Mouse (Mus musculus) heart, embryonic 12.5 days (tissue): ENCODE measurements around the gene Celf5. TPM values are rescaled to one million over a fixed set of nuclear protein-coding genes. Genes with fewer than 3 reads are reported as not detected.

Experiments used
- ATAC-seq: fragments of 200-750 bp; cut with Nextera tagmentation; 2 replicates; pipeline ENCODE4 v1.8.0; 2017; ENCODE audit warnings: moderate TSS enrichment, moderate library complexity; ENCODE audit not compliant: insufficient number of reproducible peaks, low FRiP score
- H3K27ac ChIP-seq: fragments of 300-500 bp; sonication (generic); 2 replicates; pipeline ENCODE4 v1.5.1; 2016; ENCODE audit warnings: mild to moderate bottlenecking, moderate library complexity; ENCODE audit not compliant: poor library complexity, severe bottlenecking
- H3K27me3 ChIP-seq: fragments of 300-500 bp; sonication (generic); replicated peaks from 2 replicates; pipeline ENCODE4 v1.6.1; 2016; ENCODE audit warnings: mild to moderate bottlenecking, moderate library complexity
- H3K36me3 ChIP-seq: fragments of 300-500 bp; sonication (generic); 2 replicates; pipeline ENCODE4 v1.6.1; 2016; ENCODE audit warnings: mild to moderate bottlenecking, moderate library complexity
- H3K4me1 ChIP-seq: fragments of 300-500 bp; sonication (generic); replicated peaks from 2 replicates; pipeline ENCODE4 v1.6.1; 2016; ENCODE audit warnings: mild to moderate bottlenecking
- H3K4me2 ChIP-seq: fragments of 300-500 bp; sonication (generic); 2 replicates; pipeline ENCODE4 v1.6.1; 2016; ENCODE audit warnings: mild to moderate bottlenecking, moderate library complexity
- H3K4me3 ChIP-seq: fragments of 300-500 bp; sonication (generic); 2 replicates; pipeline ENCODE4 v1.5.1; 2016; ENCODE audit warnings: mild to moderate bottlenecking
- H3K9ac ChIP-seq: fragments of 300-500 bp; sonication (generic); 2 replicates; pipeline ENCODE4 v1.6.1; 2016; ENCODE audit warnings: mild to moderate bottlenecking, moderate library complexity
- H3K9me3 ChIP-seq: fragments of 300-500 bp; sonication (generic); replicated peaks from 2 replicates; pipeline ENCODE4 v1.6.1; 2016; ENCODE audit warnings: mild to moderate bottlenecking, moderate library complexity
- WGBS: fragments of 180-500 bp; shearing (Covaris S2); methylation state at CpG from one replicate; pipeline ENCODE4 v1.1.7; 2016; 5-methylcytosine and 5-hydroxymethylcytosine counted together
- polyA plus RNA-seq: library from polyadenylated mRNA; unstranded; fragments of >200 nt; fragmentation: Nextera tagmentation; extraction: Ambion mirVana; gene quantifications from 2 replicates; pipeline ENCODE4 v1.2.1, GENCODE M21; 2016

Celf5 gene
- polyA plus RNA-seq, 1 experiment from 2014 or later: 0.19 TPM

DNA sequence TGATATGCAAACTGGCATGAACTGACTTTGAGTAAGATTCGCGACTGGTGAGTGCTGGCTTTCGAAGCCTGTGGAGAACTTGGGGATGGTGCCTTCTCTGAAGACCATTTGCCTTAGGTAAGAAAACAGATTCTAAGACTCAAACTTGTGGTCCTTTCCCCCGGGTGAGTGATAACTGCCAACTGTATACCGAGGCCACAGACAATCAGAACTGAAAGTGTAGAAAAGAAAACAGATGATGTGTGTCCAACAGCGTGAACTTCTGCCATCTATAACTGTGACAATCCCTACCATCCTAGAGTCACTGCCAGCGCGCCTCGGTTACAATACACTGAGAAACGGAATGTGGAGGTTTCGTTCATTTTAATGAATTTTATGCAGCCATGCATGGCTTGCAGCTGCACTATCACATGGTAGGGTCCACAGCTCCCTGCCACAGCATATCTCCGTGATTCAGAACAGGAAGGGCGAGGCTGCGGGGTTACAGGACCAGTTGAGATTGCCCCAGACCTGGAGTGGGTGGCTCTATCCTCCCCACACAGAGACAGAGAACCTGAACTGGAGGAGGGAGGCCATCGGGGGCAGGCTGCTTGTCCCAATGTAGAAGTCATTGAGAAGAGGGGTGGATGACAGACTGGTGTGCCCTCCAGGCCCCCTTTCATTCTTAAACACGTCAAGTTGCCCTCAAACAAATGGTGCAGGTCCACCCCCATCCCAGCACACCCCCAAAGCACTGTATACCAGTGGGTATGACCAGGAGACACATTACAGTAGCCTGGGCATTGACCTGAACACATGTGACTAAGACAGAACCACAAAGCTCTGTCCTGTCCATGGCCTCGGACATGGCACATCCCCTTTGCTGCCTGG, 15.1 kb upstream of the Celf5 start:
- ATAC-seq: no peak
- no peak overlapping the region for H3K9ac ChIP-seq
- H3K36me3 ChIP-seq: peaks cover 14% of the 10 kb centered on the region
- WGBS: 74% methylated on average over 17 of the region's 17 CpGs
- no peak overlapping the region for H3K4me3 ChIP-seq
- peaks cover 19% of the 10 kb centered on the region for H3K4me1 ChIP-seq
- no peak overlapping the region for H3K27ac ChIP-seq
- H3K27me3 ChIP-seq: no peaks in the 10 kb centered on the region
- H3K9me3 ChIP-seq: no peaks in the 10 kb centered on the region
- H3K4me2 ChIP-seq: 0 out of 2 replicates have a peak overlapping the region, but pooled peaks have one; percentile 59

DNA sequence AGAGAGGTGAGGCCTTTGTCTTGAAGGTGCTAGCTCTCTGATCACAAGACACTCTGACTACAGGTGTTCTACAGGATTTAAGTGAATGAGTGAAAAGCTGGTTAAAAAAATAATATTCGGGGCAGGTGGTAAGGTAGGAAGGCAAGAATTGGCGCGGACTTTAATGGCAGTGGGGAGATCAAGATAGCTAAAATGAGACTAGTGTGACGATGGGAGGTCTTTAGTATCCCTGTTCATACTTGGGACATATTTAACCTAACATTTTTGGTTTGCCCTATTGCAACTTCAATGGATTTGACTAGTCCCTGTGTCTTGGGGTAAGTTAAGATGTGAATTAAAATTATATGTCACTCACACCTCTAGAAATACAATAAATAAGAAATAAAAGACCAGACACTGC, 14.5 kb upstream of the Celf5 start:
- H3K9me3 ChIP-seq: no peaks in the 10 kb centered on the region
- H3K4me1 ChIP-seq: peaks cover 19% of the 10 kb centered on the region
- 30% methylated on average over 4 of the region's 4 CpGs for WGBS
- no peak for ATAC-seq
- no peaks in the 10 kb centered on the region for H3K27me3 ChIP-seq
- peak overlapping the region; percentile 90 for H3K4me3 ChIP-seq
- H3K9ac ChIP-seq: no peak overlapping the region
- H3K4me2 ChIP-seq: peak overlapping the region; percentile 59
- H3K36me3 ChIP-seq: peaks cover 21% of the 10 kb centered on the region
- H3K27ac ChIP-seq: peak overlapping the region; percentile 48; the same call in 1 of the 2 replicates

DNA sequence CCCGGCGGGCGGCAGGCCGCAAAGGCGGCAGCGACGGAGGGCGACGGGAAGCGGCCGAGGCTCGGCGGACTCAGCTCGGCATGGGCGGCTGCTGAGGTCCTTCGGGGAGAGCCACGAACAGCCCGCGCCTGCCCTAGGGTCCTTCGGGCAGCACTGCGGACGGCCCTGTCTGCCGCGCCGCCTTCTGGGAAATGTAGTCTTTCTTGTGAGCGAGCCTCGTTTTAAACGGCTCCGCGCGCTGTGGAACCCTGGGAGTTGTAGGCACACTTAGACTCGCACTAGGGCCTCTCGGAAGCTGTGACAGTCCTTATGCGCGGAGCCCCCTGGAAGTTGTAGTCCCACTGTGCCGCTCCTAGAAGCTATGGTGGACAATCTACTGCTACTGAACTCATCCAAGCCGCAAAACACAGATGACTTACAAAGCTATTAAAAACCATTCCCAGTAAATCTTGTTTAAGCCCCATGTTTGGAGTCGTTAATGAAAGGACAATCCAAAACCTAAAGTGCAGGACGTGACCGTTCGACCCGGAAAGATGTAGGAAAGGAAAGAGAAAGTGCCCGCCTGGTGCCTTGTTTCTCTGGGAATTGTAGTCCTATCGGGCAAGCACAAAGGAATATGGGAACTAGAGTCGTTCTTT, 13.9 kb upstream of the Celf5 start, which contains the start of gene Ncln:
Ncln (minus strand) TSS at position 129 of the 638 bp plus-strand sequence.
- H3K27me3 ChIP-seq: no peaks in the 10 kb centered on the region
- peak within 1 kb of the TSS; percentile 93 for H3K9ac ChIP-seq
- peak within 1 kb of the TSS; percentile 90 for H3K4me3 ChIP-seq
- no peaks in the 10 kb centered on the region for H3K9me3 ChIP-seq
- H3K27ac ChIP-seq: peak within 1 kb of the TSS; percentile 48
- H3K36me3 ChIP-seq: peaks cover 27% of the 10 kb centered on the region
- under 1% methylated on average over 41 of the region's 45 CpGs for WGBS
- H3K4me1 ChIP-seq: peaks cover 19% of the 10 kb centered on the region
- ATAC-seq: peak; percentile 95
- peak within 1 kb of the TSS; percentile 99 for H3K4me2 ChIP-seq

DNA sequence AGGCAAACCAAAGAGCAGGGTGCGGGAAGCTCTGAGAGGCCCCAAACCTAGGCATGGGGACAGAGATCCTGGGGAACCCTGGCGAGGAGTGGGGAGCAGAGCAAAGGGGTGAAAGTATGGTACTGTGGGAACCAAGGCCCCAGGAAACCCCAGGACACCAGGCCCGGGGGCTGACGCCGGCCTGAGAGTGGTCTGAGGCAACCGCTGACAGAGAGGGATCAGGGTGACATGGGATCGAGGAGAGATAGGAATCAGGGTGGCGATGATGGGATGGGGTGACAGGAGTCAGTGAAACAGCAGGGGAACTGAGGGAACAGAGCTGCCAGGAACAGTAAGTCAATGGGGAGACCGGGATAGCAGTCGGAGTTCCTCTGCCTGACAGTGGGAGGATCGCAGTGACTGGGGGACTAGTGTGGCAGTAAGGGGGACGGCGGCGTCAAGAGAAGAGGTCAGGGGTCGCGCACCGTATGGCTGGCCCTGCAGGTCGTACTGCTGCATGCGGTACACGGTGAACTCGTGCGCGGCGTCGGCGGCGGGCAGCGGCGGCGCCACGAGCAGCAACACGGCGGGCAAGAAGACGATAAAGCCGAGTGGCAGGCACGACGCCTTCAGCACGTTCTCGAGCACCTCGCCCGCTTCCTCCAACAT, 13.2 kb upstream of the Celf5 start:
- Histone ChIP-seq H3K4me2 (peak overlapping the region; percentile 99), H3K27ac (peak overlapping the region; percentile 48), H3K9me3 (no peaks in the 10 kb centered on the region), H3K4me3 (peak overlapping the region; percentile 90), H3K9ac (peak overlapping the region; percentile 93), H3K27me3 (no peaks in the 10 kb centered on the region), H3K36me3 (peaks cover 33% of the 10 kb centered on the region), H3K4me1 (peaks cover 19% of the 10 kb centered on the region)
- peak; percentile 3; the same call in 1 of the 2 replicates for ATAC-seq
- under 1% methylated on average over 41 of the region's 41 CpGs for WGBS

DNA sequence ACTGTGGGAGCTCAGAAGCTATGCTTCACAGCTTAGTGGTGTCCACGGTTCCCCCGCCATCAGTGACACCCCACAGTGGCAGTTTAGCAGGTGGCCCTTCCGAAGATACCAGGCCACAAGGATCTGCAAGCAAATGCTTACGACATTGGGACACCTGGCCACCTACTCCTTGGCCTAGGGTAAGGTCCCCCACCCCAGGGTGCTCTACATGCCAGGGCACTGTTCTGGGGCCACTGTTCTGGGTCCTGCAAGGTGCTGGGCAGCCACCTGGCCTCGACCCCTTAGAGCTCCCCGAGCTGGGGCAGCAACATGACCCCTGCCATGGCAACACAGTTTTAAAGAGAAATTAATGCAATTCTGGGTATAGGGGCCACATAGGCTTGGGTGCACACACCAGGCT, 12.6 kb upstream of the Celf5 start:
- ATAC-seq: no peak
- Histone ChIP-seq H3K4me3 (peak overlapping the region; percentile 90), H3K4me2 (peak overlapping the region; percentile 99), H3K4me1 (peaks cover 19% of the 10 kb centered on the region), H3K9me3 (no peaks in the 10 kb centered on the region), H3K27me3 (no peaks in the 10 kb centered on the region), H3K36me3 (peaks cover 39% of the 10 kb centered on the region), H3K9ac (peak overlapping the region; percentile 93), H3K27ac (no peak overlapping the region)
- WGBS: 70% methylated on average over 6 of the region's 6 CpGs

DNA sequence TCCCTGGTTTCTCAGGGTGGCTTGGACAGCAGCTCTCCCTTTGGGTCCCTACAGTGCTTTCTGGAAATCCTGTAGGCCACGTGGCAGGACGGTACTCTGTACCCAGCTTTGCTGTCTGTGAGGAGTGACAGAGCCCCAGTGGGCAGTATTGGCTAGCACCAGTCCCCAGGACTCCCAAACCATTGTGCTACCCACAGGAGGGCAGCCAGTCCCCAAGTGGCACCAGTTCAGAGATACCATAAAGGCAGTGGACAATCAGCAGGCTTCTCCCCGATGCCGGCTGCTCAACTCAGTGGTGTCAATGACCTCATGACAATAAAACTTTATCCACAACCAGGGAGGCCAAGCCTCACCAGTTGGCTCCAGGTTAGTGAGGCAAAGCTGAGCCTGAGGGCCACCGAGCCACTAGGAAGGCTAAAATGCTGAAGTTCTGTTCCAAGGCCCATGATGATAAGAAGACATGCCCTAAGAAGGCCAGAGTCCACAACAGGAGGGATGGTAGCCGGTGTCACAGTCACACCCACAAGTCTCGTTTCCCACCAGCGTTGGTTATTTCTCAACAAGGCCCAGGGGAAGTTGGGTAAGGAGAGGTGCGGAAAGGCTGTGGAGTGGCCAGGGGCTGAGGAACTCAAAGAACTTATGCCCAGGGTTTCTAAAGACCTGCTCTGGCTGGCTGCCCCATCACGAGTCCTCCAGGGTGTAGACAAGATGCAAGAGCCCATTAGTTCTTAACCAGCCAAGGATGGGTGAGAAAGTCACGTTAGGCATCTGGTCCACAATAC, 11.9 kb upstream of the Celf5 start:
- Histone ChIP-seq H3K9ac (no peak overlapping the region; the same call in 1 of the 2 replicates), H3K4me3 (no peak overlapping the region), H3K36me3 (peaks cover 46% of the 10 kb centered on the region), H3K9me3 (no peaks in the 10 kb centered on the region), H3K4me2 (peak overlapping the region; percentile 99), H3K27ac (no peak overlapping the region), H3K4me1 (peaks cover 19% of the 10 kb centered on the region), H3K27me3 (no peaks in the 10 kb centered on the region)
- 84% methylated on average over 11 of the region's 11 CpGs for WGBS
- no peak for ATAC-seq

DNA sequence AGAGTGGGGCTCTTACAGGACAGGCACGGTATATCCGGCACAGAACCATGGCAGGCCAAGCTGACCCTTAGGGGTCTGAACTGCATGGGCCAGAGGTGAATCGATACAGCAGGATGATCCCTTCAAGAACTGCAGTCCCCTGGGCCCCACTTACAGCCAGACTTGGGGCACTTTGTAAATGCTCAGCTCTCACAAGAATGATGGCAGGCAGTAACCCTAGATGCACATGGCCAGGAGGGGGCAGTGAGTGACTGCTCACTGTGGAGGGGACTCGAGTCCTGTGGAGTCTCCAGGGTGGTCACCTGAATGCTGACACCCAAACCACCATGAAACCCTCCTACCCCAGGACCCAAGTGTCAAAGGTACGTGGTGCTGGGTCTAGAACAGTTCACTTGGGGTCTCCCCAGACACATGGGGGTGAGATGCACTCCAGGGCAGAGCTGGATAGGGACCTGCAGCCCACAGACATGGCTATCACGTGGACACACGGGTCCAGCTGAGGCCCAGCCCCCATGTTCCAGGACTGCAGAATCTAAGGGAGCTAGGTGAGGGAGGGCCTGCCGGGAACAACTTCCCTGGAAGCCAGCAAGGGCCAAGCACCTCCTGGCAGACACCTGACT, 11.2 kb upstream of the Celf5 start:
- WGBS: 83% methylated on average over 8 of the region's 8 CpGs
- Histone ChIP-seq H3K4me1 (peaks cover 19% of the 10 kb centered on the region), H3K27ac (no peak overlapping the region), H3K9ac (no peak overlapping the region), H3K36me3 (peaks cover 54% of the 10 kb centered on the region), H3K9me3 (no peaks in the 10 kb centered on the region), H3K27me3 (no peaks in the 10 kb centered on the region), H3K4me3 (no peak overlapping the region), H3K4me2 (no peak overlapping the region)
- ATAC-seq: no peak

DNA sequence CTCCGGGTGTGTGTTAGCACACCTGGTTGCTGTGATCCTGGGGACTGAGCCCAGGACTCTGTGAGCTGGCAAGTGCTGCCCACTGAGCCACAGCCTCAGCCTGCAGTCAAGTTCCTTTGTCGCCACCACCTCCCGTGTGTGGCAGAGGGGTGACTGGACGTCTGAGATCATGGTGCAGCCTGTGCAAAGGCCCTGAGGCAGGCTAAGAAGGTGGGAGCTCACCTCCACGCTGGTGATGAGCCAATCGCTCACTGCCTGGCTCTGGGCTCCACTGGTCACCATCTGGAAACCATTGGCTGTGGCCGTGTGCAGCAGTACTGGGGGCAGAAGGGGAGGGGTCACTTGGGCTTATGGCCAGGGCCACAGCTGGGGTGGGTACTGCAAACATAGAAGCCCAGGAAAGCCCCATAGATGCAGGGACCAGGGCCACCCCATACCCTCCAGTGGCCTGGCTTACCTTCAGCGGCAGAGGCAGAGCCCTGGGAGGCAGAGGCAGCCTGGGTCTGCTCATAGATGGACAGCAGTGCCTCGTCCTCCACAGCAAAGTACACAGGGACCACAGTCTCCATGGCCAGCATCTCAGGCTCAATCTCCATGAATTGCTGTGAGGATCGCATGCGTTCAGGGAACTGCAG, 10.2 kb upstream of the Celf5 start:
- no peak for ATAC-seq
- H3K9me3 ChIP-seq: no peaks in the 10 kb centered on the region
- H3K4me1 ChIP-seq: peaks cover 28% of the 10 kb centered on the region
- peaks cover 63% of the 10 kb centered on the region for H3K36me3 ChIP-seq
- no peak overlapping the region for H3K4me3 ChIP-seq
- no peaks in the 10 kb centered on the region for H3K27me3 ChIP-seq
- no peak overlapping the region for H3K4me2 ChIP-seq
- H3K9ac ChIP-seq: no peak overlapping the region
- WGBS: 91% methylated on average over 11 of the region's 11 CpGs
- no peak overlapping the region for H3K27ac ChIP-seq

DNA sequence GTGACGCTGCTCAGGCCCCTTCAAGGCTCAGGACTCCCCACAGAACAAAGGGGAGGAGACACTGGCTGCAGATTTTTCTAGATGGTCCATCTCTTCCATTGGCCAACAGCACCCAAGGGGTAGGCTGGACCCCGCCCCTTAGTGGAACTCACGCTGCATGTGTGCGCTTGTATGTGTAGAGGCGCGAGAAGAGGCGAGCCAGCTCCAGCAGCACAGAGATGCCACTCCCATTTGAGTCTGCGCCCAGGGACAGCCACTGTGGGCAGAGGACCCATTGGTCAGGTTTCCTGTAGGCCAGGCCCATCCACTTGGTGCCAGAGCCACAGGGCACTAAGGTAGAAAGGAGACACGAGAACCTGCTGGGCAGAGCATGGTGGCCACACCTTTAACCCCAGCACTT, 8.5 kb upstream of the Celf5 start:
- no peak overlapping the region for H3K4me3 ChIP-seq
- no peak overlapping the region for H3K4me2 ChIP-seq
- peaks cover 80% of the 10 kb centered on the region for H3K36me3 ChIP-seq
- H3K9me3 ChIP-seq: no peaks in the 10 kb centered on the region
- 92% methylated on average over 9 of the region's 9 CpGs for WGBS
- no peak overlapping the region for H3K9ac ChIP-seq
- H3K27ac ChIP-seq: no peak overlapping the region
- peaks cover 33% of the 10 kb centered on the region for H3K4me1 ChIP-seq
- no peaks in the 10 kb centered on the region for H3K27me3 ChIP-seq
- ATAC-seq: no peak

DNA sequence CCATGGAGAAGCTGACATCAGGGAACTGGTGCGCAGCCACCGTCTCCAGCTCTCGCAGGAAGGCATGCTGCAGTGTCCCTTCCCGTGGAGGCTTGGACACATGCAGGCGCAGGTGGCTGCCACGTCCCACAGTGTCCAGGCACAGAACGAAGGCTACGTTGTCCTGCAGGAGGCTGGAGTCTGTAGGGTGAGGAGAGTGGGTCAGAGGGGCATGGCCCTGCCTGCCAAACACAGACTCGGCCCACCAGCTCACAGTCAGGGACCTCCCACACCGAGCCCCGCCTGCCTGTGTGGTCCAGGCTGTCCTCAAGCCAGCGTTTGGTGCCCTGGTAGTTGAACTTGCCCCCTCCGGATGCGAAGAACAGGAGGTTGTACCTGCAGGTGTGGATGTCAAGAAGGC, 7.4 kb upstream of the Celf5 start:
- no peak overlapping the region for H3K4me3 ChIP-seq
- no peak overlapping the region for H3K27ac ChIP-seq
- WGBS: 80% methylated on average over 14 of the region's 14 CpGs
- H3K4me2 ChIP-seq: no peak overlapping the region
- no peak for ATAC-seq
- no peaks in the 10 kb centered on the region for H3K27me3 ChIP-seq
- H3K4me1 ChIP-seq: peaks cover 25% of the 10 kb centered on the region
- peaks cover 81% of the 10 kb centered on the region for H3K36me3 ChIP-seq
- no peaks in the 10 kb centered on the region for H3K9me3 ChIP-seq
- H3K9ac ChIP-seq: no peak overlapping the region
